Mouse (Mus musculus) forebrain, embryonic 10.5 days (tissue): ENCODE data around the gene Wdr63. TPM values are rescaled to one million over a fixed set of nuclear protein-coding genes. Genes with fewer than 3 reads are reported as not detected.
A peak's percentile ranks its signal among the peaks of the same experiment; 100 is the strongest.

ENCODE experiments used
- DNase-seq: peaks from one replicate; pipeline ENCODE4 v3.0.0-alpha.2; 2017; ENCODE audit warnings: low spot score; ENCODE audit errors: extremely low spot score
- H3K27ac ChIP-seq: fragments of 300-500 bp; sonication (generic); 2 replicates; pipeline ENCODE4 v1.5.1; 2016; ENCODE audit warnings: mild to moderate bottlenecking
- H3K27me3 ChIP-seq: fragments of 300-500 bp; sonication (generic); 2 replicates; pipeline ENCODE4 v1.6.1; 2016; ENCODE audit warnings: mild to moderate bottlenecking; ENCODE audit not compliant: poor library complexity, severe bottlenecking
- H3K36me3 ChIP-seq: fragments of 300-500 bp; sonication (generic); replicated peaks from 2 replicates; pipeline ENCODE4 v1.6.1; 2016; ENCODE audit warnings: mild to moderate bottlenecking, moderate library complexity
- H3K4me1 ChIP-seq: fragments of 300-500 bp; sonication (generic); 2 replicates; pipeline ENCODE4 v1.6.1; 2016
- H3K4me3 ChIP-seq: fragments of 300-500 bp; sonication (generic); 2 replicates; pipeline ENCODE4 v1.5.1; 2016; ENCODE audit warnings: mild to moderate bottlenecking, moderate library complexity
- H3K9me3 ChIP-seq: fragments of 300-500 bp; sonication (generic); 2 replicates; pipeline ENCODE4 v1.6.1; 2016; ENCODE audit warnings: mild to moderate bottlenecking, moderate library complexity
- WGBS: fragments of 180-500 bp; shearing (Covaris S2); methylation state at CpG from one replicate; pipeline ENCODE4 v1.1.7; 2016; 5-methylcytosine and 5-hydroxymethylcytosine counted together
- polyA plus RNA-seq: library from polyadenylated mRNA; unstranded; fragments of >200 nt; fragmentation: Nextera tagmentation; extraction: Ambion mirVana; gene quantifications from 2 replicates; pipeline ENCODE4 v1.2.1, GENCODE M21; 2016

Wdr63 gene
- polyA plus RNA-seq, 1 experiment from 2014 or later, result not detected

GRCm38 (mm10) chr3:146110916-146111315 lies 3.0 kb upstream of the Wdr63 start:
- no peak overlapping the region for H3K4me3 ChIP-seq
- no peak for DNase-seq
- no peak overlapping the region for H3K27ac ChIP-seq
- 78% methylated on average over 6 of the region's 6 CpGs for WGBS
- peaks cover under 1% of the 10 kb centered on the region; the same call in 1 of the 2 replicates for H3K9me3 ChIP-seq
- H3K36me3 ChIP-seq, result no peaks in the 10 kb centered on the region
- H3K27me3 ChIP-seq, result peaks cover 15% of the 10 kb centered on the region
- peaks cover 9% of the 10 kb centered on the region for H3K4me1 ChIP-seq

- Histone ChIP-seq H3K4me1 (peaks cover 9% of the 10 kb centered on the region), H3K27me3 (peaks cover 15% of the 10 kb centered on the region), H3K4me3 (no peak overlapping the region), H3K9me3 (peaks cover 6% of the 10 kb centered on the region), H3K27ac (no peak overlapping the region), H3K36me3 (no peaks in the 10 kb centered on the region)
- 78% methylated on average over 2 of the region's 2 CpGs for WGBS
- no peak for DNase-seq
Measured at GRCm38 (mm10) chr3:146110358-146110757, 2.4 kb upstream of the Wdr63 start.

GRCm38 (mm10) chr3:146108945-146109344 lies 1.0 kb upstream of the Wdr63 start:
- peaks cover 15% of the 10 kb centered on the region for H3K27me3 ChIP-seq
- H3K36me3 ChIP-seq, result no peaks in the 10 kb centered on the region
- no peak overlapping the region for H3K27ac ChIP-seq
- no peak for DNase-seq
- H3K4me1 ChIP-seq, result peaks cover 9% of the 10 kb centered on the region
- WGBS, result 75% methylated on average over 2 of the region's 2 CpGs
- no peak overlapping the region for H3K4me3 ChIP-seq
- peaks cover 9% of the 10 kb centered on the region for H3K9me3 ChIP-seq

GRCm38 (mm10) chr3:146107116-146107849 lies 647 bp downstream of the Wdr63 start:
- no peaks in the 10 kb centered on the region for H3K36me3 ChIP-seq
- H3K27ac ChIP-seq, result no peak overlapping the region
- peaks cover 15% of the 10 kb centered on the region for H3K27me3 ChIP-seq
- peaks cover 9% of the 10 kb centered on the region for H3K9me3 ChIP-seq
- peak overlapping the region; percentile 59 for H3K4me3 ChIP-seq
- H3K4me1 ChIP-seq, result peaks cover 9% of the 10 kb centered on the region
- 7% methylated on average over 18 of the region's 18 CpGs for WGBS
- peak; percentile 44 for DNase-seq

GRCm38 (mm10) chr3:146102049-146102448 lies 5.9 kb downstream of the Wdr63 start:
- H3K9me3 ChIP-seq, result peaks cover 9% of the 10 kb centered on the region
- WGBS, result 64% methylated on average over 6 of the region's 6 CpGs

GRCm38 (mm10) chr3:146099925-146100324 lies 8.0 kb downstream of the Wdr63 start:
- Histone ChIP-seq H3K27me3 (no peaks in the 10 kb centered on the region), H3K9me3 (peaks cover 3% of the 10 kb centered on the region; the same call in 1 of the 2 replicates), H3K4me3 (no peak overlapping the region), H3K27ac (no peak overlapping the region), H3K4me1 (no peaks in the 10 kb centered on the region), H3K36me3 (no peaks in the 10 kb centered on the region)
- no peak for DNase-seq

More at GRCm38 (mm10) chr3:146102049-146102448, 5.9 kb downstream of the Wdr63 start:
- Histone ChIP-seq H3K27me3 (peaks cover 10% of the 10 kb centered on the region), H3K36me3 (no peaks in the 10 kb centered on the region), H3K27ac (no peak overlapping the region), H3K4me1 (peaks cover under 1% of the 10 kb centered on the region), H3K4me3 (no peak overlapping the region)
- DNase-seq, result no peak

- no peak overlapping the region for H3K27ac ChIP-seq
- peaks cover 2% of the 10 kb centered on the region; the same call in 1 of the 2 replicates for H3K9me3 ChIP-seq
- 89% methylated on average over 4 of the region's 4 CpGs for WGBS
- no peaks in the 10 kb centered on the region for H3K36me3 ChIP-seq
- H3K4me3 ChIP-seq, result no peak overlapping the region
- DNase-seq, result no peak
- no peaks in the 10 kb centered on the region for H3K4me1 ChIP-seq
- no peaks in the 10 kb centered on the region for H3K27me3 ChIP-seq
Measured at GRCm38 (mm10) chr3:146097861-146098260, 10.1 kb downstream of the Wdr63 start.

- H3K27ac ChIP-seq, result no peak overlapping the region
- no peak overlapping the region for H3K4me3 ChIP-seq
- no peaks in the 10 kb centered on the region for H3K27me3 ChIP-seq
- no peaks in the 10 kb centered on the region for H3K4me1 ChIP-seq
- peaks cover 2% of the 10 kb centered on the region; the same call in 1 of the 2 replicates for H3K9me3 ChIP-seq
- whole genome bisulfite sequencing, result 90% methylated on average over 7 of the region's 7 CpGs
- DNase-seq, result no peak
- H3K36me3 ChIP-seq, result no peaks in the 10 kb centered on the region
Measured at GRCm38 (mm10) chr3:146096986-146097385, 10.9 kb downstream of the Wdr63 start.

GRCm38 (mm10) chr3:146095066-146095465 lies 12.9 kb downstream of the Wdr63 start:
- Histone ChIP-seq H3K27me3 (no peaks in the 10 kb centered on the region), H3K27ac (no peak overlapping the region), H3K4me3 (no peak overlapping the region), H3K36me3 (no peaks in the 10 kb centered on the region), H3K4me1 (no peaks in the 10 kb centered on the region), H3K9me3 (peaks cover 10% of the 10 kb centered on the region; the same call in 1 of the 2 replicates)
- DNase-seq, result no peak
- 90% methylated on average over 10 of the region's 10 CpGs for WGBS

GRCm38 (mm10) chr3:146090988-146091657 lies 16.8 kb downstream of the Wdr63 start:
- 93% methylated on average over 13 of the region's 13 CpGs for WGBS
- no peak for DNase-seq
- no peaks in the 10 kb centered on the region for H3K27me3 ChIP-seq

GRCm38 (mm10) chr3:146080241-146080640 lies 27.7 kb downstream of the Wdr63 start:
- H3K9me3 ChIP-seq, result 0 out of 2 replicates have a peak, but pooled peaks cover 3% of the 10 kb centered on the region
- H3K27ac ChIP-seq, result no peak overlapping the region
- no peaks in the 10 kb centered on the region for H3K36me3 ChIP-seq
- H3K4me3 ChIP-seq, result no peak overlapping the region
- 91% methylated on average over 12 of the region's 12 CpGs for WGBS
- H3K4me1 ChIP-seq, result no peaks in the 10 kb centered on the region
- DNase-seq, result no peak
- H3K27me3 ChIP-seq, result no peaks in the 10 kb centered on the region

More at GRCm38 (mm10) chr3:146090988-146091657, 16.8 kb downstream of the Wdr63 start:
- Histone ChIP-seq H3K36me3 (no peaks in the 10 kb centered on the region), H3K4me3 (no peak overlapping the region), H3K4me1 (no peaks in the 10 kb centered on the region), H3K9me3 (peaks cover 10% of the 10 kb centered on the region; the same call in 1 of the 2 replicates), H3K27ac (no peak overlapping the region)

- H3K27me3 ChIP-seq, result no peaks in the 10 kb centered on the region
- no peak overlapping the region for H3K4me3 ChIP-seq
- H3K9me3 ChIP-seq, result no peaks in the 10 kb centered on the region
- WGBS, result 84% methylated on average over 7 of the region's 7 CpGs
- no peak for DNase-seq
- H3K36me3 ChIP-seq, result no peaks in the 10 kb centered on the region
- H3K27ac ChIP-seq, result no peak overlapping the region
- no peaks in the 10 kb centered on the region for H3K4me1 ChIP-seq
Measured at GRCm38 (mm10) chr3:146072780-146073179, 35.1 kb downstream of the Wdr63 start.

- Histone ChIP-seq H3K36me3 (no peaks in the 10 kb centered on the region), H3K9me3 (no peaks in the 10 kb centered on the region), H3K4me3 (no peak overlapping the region), H3K27me3 (no peaks in the 10 kb centered on the region), H3K27ac (no peak overlapping the region), H3K4me1 (no peaks in the 10 kb centered on the region)
- WGBS, result 87% methylated on average over 4 of the region's 4 CpGs
- DNase-seq, result no peak
Measured at GRCm38 (mm10) chr3:146069276-146069675, 38.7 kb downstream of the Wdr63 start.
